Mouse (Mus musculus) megakaryocyte, embryonic 14.5 days (primary cell): Measurements from ENCODE around the gene Ctdspl2.

ENCODE experiments used
- FLI1 ChIP-seq: IDR thresholded peaks from 2 replicates; pipeline ENCODE4 v1.6.1; 2012; ENCODE audit warnings: low read length, inconsistent platforms, mixed read lengths
- GATA1 ChIP-seq: IDR thresholded peaks from 3 replicates; pipeline ENCODE4 v1.6.1; 2012; ENCODE audit warnings: mixed read lengths, low read length, inconsistent platforms, borderline replicate concordance

- no peak for TF ChIP-seq GATA1
- no peak for TF ChIP-seq FLI1
Measured at GRCm38 (mm10) chr2:122043926-122044325, 88.1 kb downstream of the Ctdspl2 start.
